Mouse (Mus musculus): ENCODE data around the gene Ncln. TPM values are rescaled to one million over a fixed set of nuclear protein-coding genes. Genes with fewer than 3 reads are reported as not detected.

The Ncln gene
- polyA plus RNA-seq (2012; fragmentation: generic; extraction: Trizol) = 122 TPM
- long read RNA-seq, experiment 1, transcript Ncln-202 (14 exons, 2,841 nt) = minor isoform, 18 of 72 reads
- long read RNA-seq, experiment 1, transcript Ncln-201 (14 exons, 3,118 nt) = major isoform, 26 of 72 reads
- long read RNA-seq, experiment 1, partial matches to known transcripts = 4 of 72 reads
- long read RNA-seq, experiment 1, other reads (novel, unspliced or antisense) = 23 of 72 reads
- long read RNA-seq, experiment 2, transcript Ncln-201 (14 exons, 3,118 nt) = major isoform, 1,093 of 1,748 reads
- long read RNA-seq, experiment 2, transcript Ncln-202 (14 exons, 2,841 nt) = minor isoform, 512 of 1,748 reads
- long read RNA-seq, experiment 2, partial matches to known transcripts = 32 of 1,748 reads
- long read RNA-seq, experiment 2, other reads (novel, unspliced or antisense) = 108 of 1,748 reads

GRCm38 (mm10) chr10:81496264-81496901 lies at the start of gene Ncln:
Gene Ncln (minus strand): TSS chr10:81496392.
- Histone ChIP-seq H3ac (ENCODE audit: control insufficient read depth, insufficient read length, low read depth) (peak within 1 kb of the TSS; percentile 96), H3K79me2 (ENCODE audit: control insufficient read depth, insufficient read depth) (peaks cover 32% of the 10 kb centered on the region), H3K4me3 (ENCODE audit: insufficient read depth, poor library complexity, severe bottlenecking) (peak within 1 kb of the TSS; percentile 92), H3K27me3 (ENCODE audit: control insufficient read depth, insufficient read depth, insufficient read length) (no peaks in the 10 kb centered on the region), H3K36me3 (ENCODE audit: control insufficient read depth, insufficient read depth) (peaks cover 17% of the 10 kb centered on the region), H3K79me3 (ENCODE audit: low read depth) (peaks cover 28% of the 10 kb centered on the region)
- peak; percentile 99 for TF ChIP-seq MAX (IDR thresholded peaks at IDR 0.05)
- TF ChIP-seq MYOD1 (IDR thresholded peaks at IDR 0.05; ENCODE audit: control insufficient read depth, insufficient read length, low read depth) = no peak
- no peak for TF ChIP-seq MYOG (IDR thresholded peaks at IDR 0.05; ENCODE audit: control insufficient read depth, extremely low read depth, insufficient read length)
- TF ChIP-seq FOSL1 (IDR thresholded peaks at IDR 0.05; ENCODE audit: insufficient read depth, low read length, poor library complexity, severe bottlenecking) = no peak
- TF ChIP-seq USF1 (IDR thresholded peaks at IDR 0.05; ENCODE audit: low read depth) = no peak
- no peak for TF ChIP-seq CEBPB (IDR thresholded peaks at IDR 0.05; ENCODE audit: low read depth)

GRCm38 (mm10) chr10:81545161-81545747 lies 49.1 kb upstream of the Ncln start, which contains the start of gene Gna11:
Gene Gna11 (minus strand): TSS chr10:81545190.
- peak within 1 kb of the TSS; percentile 94 for H3ac ChIP-seq (ENCODE audit: control insufficient read depth, insufficient read length, low read depth)
- TF ChIP-seq CEBPB (IDR thresholded peaks at IDR 0.05; ENCODE audit: low read depth) = no peak
- peak; percentile 21 for TF ChIP-seq MAX (IDR thresholded peaks at IDR 0.05)
- no peaks in the 10 kb centered on the region for H3K27me3 ChIP-seq (ENCODE audit: control insufficient read depth, insufficient read depth, insufficient read length)
- no peaks in the 10 kb centered on the region for H3K36me3 ChIP-seq (ENCODE audit: control insufficient read depth, insufficient read depth)
- H3K4me3 ChIP-seq (ENCODE audit: insufficient read depth, poor library complexity, severe bottlenecking) = peak within 1 kb of the TSS; percentile 95
- H3K79me2 ChIP-seq (ENCODE audit: control insufficient read depth, insufficient read depth) = peaks cover 47% of the 10 kb centered on the region
- H3K79me3 ChIP-seq (ENCODE audit: low read depth) = peaks cover 42% of the 10 kb centered on the region

GRCm38 (mm10) chr10:81544296-81545160 lies 48.3 kb upstream of the Ncln start:
- Histone ChIP-seq H3K79me2 (ENCODE audit: control insufficient read depth, insufficient read depth) (peaks cover 54% of the 10 kb centered on the region), H3K27me3 (ENCODE audit: control insufficient read depth, insufficient read depth, insufficient read length) (no peaks in the 10 kb centered on the region), H3ac (ENCODE audit: control insufficient read depth, insufficient read length, low read depth) (peak overlapping the region; percentile 94), H3K4me3 (ENCODE audit: insufficient read depth, poor library complexity, severe bottlenecking) (peak overlapping the region; percentile 95), H3K36me3 (ENCODE audit: control insufficient read depth, insufficient read depth) (peaks cover 1% of the 10 kb centered on the region), H3K79me3 (ENCODE audit: low read depth) (peaks cover 50% of the 10 kb centered on the region)
- no peak for TF ChIP-seq MYOD1 (IDR thresholded peaks at IDR 0.05; ENCODE audit: control insufficient read depth, insufficient read length, low read depth)
- no peak for TF ChIP-seq MYOG (IDR thresholded peaks at IDR 0.05; ENCODE audit: control insufficient read depth, extremely low read depth, insufficient read length)
- no peak for TF ChIP-seq USF1 (IDR thresholded peaks at IDR 0.05; ENCODE audit: low read depth)
- no peak for TF ChIP-seq FOSL1 (IDR thresholded peaks at IDR 0.05; ENCODE audit: insufficient read depth, low read length, poor library complexity, severe bottlenecking)
- TF ChIP-seq CTCF (IDR thresholded peaks at IDR 0.05; ENCODE audit: control insufficient read depth, insufficient read depth, insufficient read length) = no peak
- TF ChIP-seq MAX (IDR thresholded peaks at IDR 0.05) = no peak
- TF ChIP-seq CEBPB (IDR thresholded peaks at IDR 0.05; ENCODE audit: low read depth) = no peak

GRCm38 (mm10) chr10:81543633-81544032 lies 47.4 kb upstream of the Ncln start:
- Histone ChIP-seq H3K27me3 (ENCODE audit: control insufficient read depth, insufficient read depth, insufficient read length) (no peaks in the 10 kb centered on the region), H3K79me3 (ENCODE audit: low read depth) (peaks cover 58% of the 10 kb centered on the region), H3ac (ENCODE audit: control insufficient read depth, insufficient read length, low read depth) (peak overlapping the region; percentile 94), H3K79me2 (ENCODE audit: control insufficient read depth, insufficient read depth) (peaks cover 63% of the 10 kb centered on the region), H3K36me3 (ENCODE audit: control insufficient read depth, insufficient read depth) (peaks cover 10% of the 10 kb centered on the region), H3K4me3 (ENCODE audit: insufficient read depth, poor library complexity, severe bottlenecking) (peak overlapping the region; percentile 95)
- TF ChIP-seq CEBPB (IDR thresholded peaks at IDR 0.05; ENCODE audit: low read depth) = no peak
- TF ChIP-seq USF1 (IDR thresholded peaks at IDR 0.05; ENCODE audit: low read depth) = no peak
- no peak for TF ChIP-seq MAX (IDR thresholded peaks at IDR 0.05)
- no peak for TF ChIP-seq MYOD1 (IDR thresholded peaks at IDR 0.05; ENCODE audit: control insufficient read depth, insufficient read length, low read depth)
- TF ChIP-seq MYOG (IDR thresholded peaks at IDR 0.05; ENCODE audit: control insufficient read depth, extremely low read depth, insufficient read length) = no peak
- no peak for TF ChIP-seq FOSL1 (IDR thresholded peaks at IDR 0.05; ENCODE audit: insufficient read depth, low read length, poor library complexity, severe bottlenecking)
- TF ChIP-seq CTCF (IDR thresholded peaks at IDR 0.05; ENCODE audit: control insufficient read depth, insufficient read depth, insufficient read length) = no peak

- no peak overlapping the region for H3ac ChIP-seq (ENCODE audit: control insufficient read depth, insufficient read length, low read depth)
- peaks cover 13% of the 10 kb centered on the region for H3K36me3 ChIP-seq (ENCODE audit: control insufficient read depth, insufficient read depth)
- H3K79me2 ChIP-seq (ENCODE audit: control insufficient read depth, insufficient read depth) = peaks cover 71% of the 10 kb centered on the region
- H3K27me3 ChIP-seq (ENCODE audit: control insufficient read depth, insufficient read depth, insufficient read length) = no peaks in the 10 kb centered on the region
- H3K4me3 ChIP-seq (ENCODE audit: insufficient read depth, poor library complexity, severe bottlenecking) = no peak overlapping the region
- TF ChIP-seq FOSL1 (IDR thresholded peaks at IDR 0.05; ENCODE audit: insufficient read depth, low read length, poor library complexity, severe bottlenecking) (no peak), USF1 (IDR thresholded peaks at IDR 0.05; ENCODE audit: low read depth) (no peak), MYOG (IDR thresholded peaks at IDR 0.05; ENCODE audit: control insufficient read depth, extremely low read depth, insufficient read length) (no peak), MAX (IDR thresholded peaks at IDR 0.05) (no peak), CTCF (IDR thresholded peaks at IDR 0.05; ENCODE audit: control insufficient read depth, insufficient read depth, insufficient read length) (no peak), CEBPB (IDR thresholded peaks at IDR 0.05; ENCODE audit: low read depth) (no peak), MYOD1 (IDR thresholded peaks at IDR 0.05; ENCODE audit: control insufficient read depth, insufficient read length, low read depth) (no peak)
- H3K79me3 ChIP-seq (ENCODE audit: low read depth) = peaks cover 66% of the 10 kb centered on the region
Observed at GRCm38 (mm10) chr10:81542727-81543460, 46.7 kb upstream of the Ncln start.
